Mouse (Mus musculus): Measurements from ENCODE around the gene Blzf1. TPM values are rescaled to one million over a fixed set of nuclear protein-coding genes. Genes with fewer than 3 reads are reported as not detected.

The Blzf1 gene
- polyA plus RNA-seq, 1 experiment from 2014 or later, result 31.3 TPM

- H3K27ac ChIP-seq, result peak within 1 kb of the TSS; percentile 93
- H3K36me3 ChIP-seq, result no peaks in the 10 kb centered on the region
- DNase-seq (ENCODE audit: low spot score), result peak; percentile 100
- peak within 1 kb of the TSS; percentile 84 for H3K4me3 ChIP-seq
- no peaks in the 10 kb centered on the region for H3K9me3 ChIP-seq
- no peaks in the 10 kb centered on the region for H3K27me3 ChIP-seq (ENCODE audit: insufficient read depth, poor library complexity, severe bottlenecking)
- peaks cover 17% of the 10 kb centered on the region for H3K4me1 ChIP-seq
- WGBS, result under 1% methylated on average over 76 of the region's 79 CpGs
Measured at GRCm38 (mm10) chr1:164248465-164249331, 58.6 kb downstream of the Blzf1 start, which contains the start of gene Slc19a2. Gene Slc19a2, plus strand, starts transcription at chr1:164249046.

- WGBS, result 9% methylated on average over 10 of the region's 10 CpGs
- DNase-seq (ENCODE audit: low spot score), result no peak
- H3K27ac ChIP-seq, result peak overlapping the region; percentile 93
Measured at GRCm38 (mm10) chr1:164247971-164248370, 59.3 kb downstream of the Blzf1 start.

GRCm38 (mm10) chr1:164247442-164247841 is 59.8 kb downstream of the Blzf1 start:
- Histone ChIP-seq H3K27ac (peak overlapping the region; percentile 93), H3K4me1 (peaks cover 17% of the 10 kb centered on the region), H3K27me3 (ENCODE audit: insufficient read depth, poor library complexity, severe bottlenecking) (no peaks in the 10 kb centered on the region), H3K36me3 (no peaks in the 10 kb centered on the region), H3K9me3 (no peaks in the 10 kb centered on the region), H3K4me3 (peak overlapping the region; percentile 84)
- DNase-seq (ENCODE audit: low spot score), result no peak
- 41% methylated on average over 8 of the region's 8 CpGs for WGBS

More at GRCm38 (mm10) chr1:164247971-164248370, 59.3 kb downstream of the Blzf1 start:
- Histone ChIP-seq H3K27me3 (ENCODE audit: insufficient read depth, poor library complexity, severe bottlenecking) (no peaks in the 10 kb centered on the region), H3K36me3 (no peaks in the 10 kb centered on the region), H3K4me1 (peaks cover 17% of the 10 kb centered on the region), H3K9me3 (no peaks in the 10 kb centered on the region), H3K4me3 (peak overlapping the region; percentile 84)

- WGBS, result 60% methylated on average over 8 of the region's 8 CpGs
- H3K27ac ChIP-seq, result no peak overlapping the region
- H3K36me3 ChIP-seq, result no peaks in the 10 kb centered on the region
- H3K4me1 ChIP-seq, result peaks cover 3% of the 10 kb centered on the region
- no peaks in the 10 kb centered on the region for H3K9me3 ChIP-seq
- no peak for DNase-seq (ENCODE audit: low spot score)
- no peaks in the 10 kb centered on the region for H3K27me3 ChIP-seq (ENCODE audit: insufficient read depth, poor library complexity, severe bottlenecking)
- H3K4me3 ChIP-seq, result no peak overlapping the region
Measured at GRCm38 (mm10) chr1:164242809-164243208, 64.5 kb downstream of the Blzf1 start.

- H3K4me3 ChIP-seq, result no peak overlapping the region
- no peaks in the 10 kb centered on the region for H3K4me1 ChIP-seq
- no peak overlapping the region for H3K27ac ChIP-seq
- no peaks in the 10 kb centered on the region for H3K9me3 ChIP-seq
- WGBS, result 79% methylated on average over 2 of the region's 2 CpGs
- no peaks in the 10 kb centered on the region for H3K36me3 ChIP-seq
- DNase-seq (ENCODE audit: low spot score), result no peak
- H3K27me3 ChIP-seq (ENCODE audit: insufficient read depth, poor library complexity, severe bottlenecking), result no peaks in the 10 kb centered on the region
Measured at GRCm38 (mm10) chr1:164241494-164241893, 65.8 kb downstream of the Blzf1 start.

Other genes starting within 250 kb of the Blzf1 start
- gene Sell, start 245.5 kb downstream of the Blzf1 start, polyA plus RNA-seq (2016; fragmentation: Nextera tagmentation; extraction: Ambion mirVana), result not detected in 2 replicates
- gene Selp, start 192.2 kb downstream of the Blzf1 start, polyA plus RNA-seq (2016; fragmentation: Nextera tagmentation; extraction: Ambion mirVana), result 0.06 and 0.13 TPM in 2 replicates
- gene F5, start 155.7 kb downstream of the Blzf1 start, polyA plus RNA-seq (2016; fragmentation: Nextera tagmentation; extraction: Ambion mirVana), result 0.54 and 0.95 TPM in 2 replicates
- gene Slc19a2, start 58.4 kb downstream of the Blzf1 start, polyA plus RNA-seq (2016; fragmentation: Nextera tagmentation; extraction: Ambion mirVana), result 10.2 and 11.2 TPM in 2 replicates
- gene Ccdc181, start 31.9 kb downstream of the Blzf1 start, polyA plus RNA-seq (2016; fragmentation: Nextera tagmentation; extraction: Ambion mirVana), result 7.6 and 9.3 TPM in 2 replicates
- gene Nme7, start 3.4 kb downstream of the Blzf1 start, polyA plus RNA-seq (2016; fragmentation: Nextera tagmentation; extraction: Ambion mirVana), result 21.1 and 27.4 TPM in 2 replicates
- 181 and 298 TPM in 2 replicates for gene Atp1b1, start 150.9 kb upstream of the Blzf1 start, polyA plus RNA-seq (2016; fragmentation: Nextera tagmentation; extraction: Ambion mirVana)

All from heart, embryonic 10.5 days (tissue).